Mouse (Mus musculus) lung, adult 2 months (tissue): ENCODE results near the gene Retn.

Source experiments
- CTCF ChIP-seq: fragments of 200-500 bp; IDR thresholded peaks from 2 replicates; pipeline ENCODE4 v1.5.1; 2011; ENCODE audit warnings: mild to moderate bottlenecking, low read length, control low read depth; ENCODE audit not compliant: insufficient read depth
- POLR2A ChIP-seq: fragments of 200-500 bp; IDR thresholded peaks from 2 replicates; pipeline ENCODE4 v1.6.1; 2011; ENCODE audit warnings: low read depth, mild to moderate bottlenecking, control low read depth, low read length, borderline replicate concordance; ENCODE audit errors: extremely low read depth

- TF ChIP-seq CTCF: no peak
- TF ChIP-seq POLR2A: no peak
Observed at GRCm38 (mm10) chr8:3694121-3694520, 38.6 kb downstream of the Retn start, which contains the start of gene Fcer2a.
